Mouse (Mus musculus): ENCODE measurements at regions not wholly inside any gene's neighbourhood (a gene's known extent, or its start where the extent isn't known, plus 50 kb on each side); places are given as distances from the start of the nearest gene placed in this dataset.
A peak's percentile ranks its signal among the peaks of the same experiment; 100 is the strongest.

GRCm38 (mm10) chr2:147791434-147791833, 255.3 kb downstream of the Foxa2 start:
- no peak for DNase-seq

GRCm38 (mm10) chr2:147789877-147790276, 256.9 kb downstream of the Foxa2 start:
- DNase-seq, result no peak

GRCm38 (mm10) chr2:147789268-147789667, 257.5 kb downstream of the Foxa2 start:
- peak; percentile 68 for DNase-seq

GRCm38 (mm10) chr2:147788001-147788400, 258.8 kb downstream of the Foxa2 start:
- DNase-seq, result no peak

GRCm38 (mm10) chr2:147782496-147782895, 264.3 kb downstream of the Foxa2 start:
- peak; percentile 28 for DNase-seq

- DNase-seq, result no peak
These were observed 270.5 kb downstream of the Foxa2 start for GRCm38 (mm10) chr2:147776316-147776715.

- no peak for DNase-seq
These were observed 274.2 kb downstream of the Foxa2 start for GRCm38 (mm10) chr2:147772579-147772978.

GRCm38 (mm10) chr2:147753089-147753488, 293.7 kb downstream of the Foxa2 start:
- DNase-seq, result no peak

GRCm38 (mm10) chr2:147751831-147752230, 294.9 kb downstream of the Foxa2 start:
- DNase-seq, result no peak

- peak; percentile 40 for DNase-seq
These were observed 298.8 kb downstream of the Foxa2 start for GRCm38 (mm10) chr2:147748006-147748405.

GRCm38 (mm10) chr2:147743908-147744307, 302.9 kb downstream of the Foxa2 start:
- no peak for DNase-seq

- peak; percentile 40 for DNase-seq
These were observed 308.4 kb downstream of the Foxa2 start for GRCm38 (mm10) chr2:147738307-147738872.

- no peak for DNase-seq
These were observed 319.4 kb downstream of the Foxa2 start for GRCm38 (mm10) chr2:147727396-147727795.

GRCm38 (mm10) chr2:147718936-147719335, 327.8 kb downstream of the Foxa2 start:
- no peak for DNase-seq

GRCm38 (mm10) chr2:147717484-147717947, 329.3 kb downstream of the Foxa2 start:
- no peak for DNase-seq

GRCm38 (mm10) chr2:147715791-147716190, 331.0 kb downstream of the Foxa2 start:
- no peak for DNase-seq

GRCm38 (mm10) chr2:147710593-147711265, 336.0 kb downstream of the Foxa2 start:
- no peak for DNase-seq

- no peak for DNase-seq
These were observed 337.0 kb downstream of the Foxa2 start for GRCm38 (mm10) chr2:147709799-147710198.

- no peak for DNase-seq
These were observed 339.6 kb downstream of the Foxa2 start for GRCm38 (mm10) chr2:147707156-147707555.

- no peak for DNase-seq
These were observed 342.3 kb downstream of the Pax1 start for GRCm38 (mm10) chr2:147703981-147704380.

GRCm38 (mm10) chr2:147702330-147703063, 340.8 kb downstream of the Pax1 start:
- DNase-seq, result no peak

GRCm38 (mm10) chr2:147699524-147700081, 337.9 kb downstream of the Pax1 start:
- DNase-seq, result no peak

GRCm38 (mm10) chr2:147691896-147692295, 330.2 kb downstream of the Pax1 start:
- DNase-seq, result no peak

Data from kidney, adult 9 months (tissue).